Mouse (Mus musculus) gastrocnemius, adult 18-20 months (tissue): ENCODE data around the gene Dlgap3. TPM values are rescaled to one million over a fixed set of nuclear protein-coding genes. Genes with fewer than 3 reads are reported as not detected.

Source experiments
- DNase-seq: peaks from one replicate; pipeline ENCODE4 v3.0.0; 2021; ENCODE audit warnings: low spot score
- long read RNA-seq, 2 experiments: library from polyadenylated mRNA; stranded (forward); transcript quantifications; one replicate each; pipeline ENCODE4 v2.0.0; 2021
- total RNA-seq, 2 experiments: library from RNA; stranded (reverse); gene quantifications; 2 replicates each; pipeline ENCODE4 v1.2.3; 2021

Dlgap3 gene
- total RNA-seq: under 1 TPM in 1 of 2 experiments, not detected in 1; 0.21 TPM
- long read RNA-seq, experiment 1: 0 reads
- long read RNA-seq, experiment 2: 0 reads

DNA sequence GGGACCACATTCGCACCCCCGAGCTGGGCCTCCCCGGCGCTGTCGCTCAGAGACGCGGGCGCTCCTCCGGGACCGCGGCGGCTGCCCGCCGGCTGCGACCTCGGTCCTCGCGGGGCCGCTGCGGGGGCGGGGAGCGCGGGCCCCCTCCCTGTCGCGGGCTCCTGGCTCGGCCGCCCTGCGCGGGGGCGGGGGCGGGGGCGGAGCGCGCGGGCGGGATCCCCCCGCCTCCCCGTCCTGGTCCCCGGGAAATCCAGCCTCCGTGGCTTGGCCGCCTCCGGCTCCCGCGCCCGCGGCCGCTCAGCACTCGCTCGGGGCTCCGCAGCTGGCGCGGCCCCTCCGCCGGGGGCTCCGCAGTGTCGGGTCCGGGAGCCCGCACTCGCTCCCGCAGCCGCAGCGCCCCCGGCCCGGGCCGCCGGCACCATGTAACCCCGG lies at the start of gene Dlgap3:
Dlgap3 (plus strand) TSS at position 291 of the 432 bp plus-strand sequence.
- DNase-seq: no peak

DNA sequence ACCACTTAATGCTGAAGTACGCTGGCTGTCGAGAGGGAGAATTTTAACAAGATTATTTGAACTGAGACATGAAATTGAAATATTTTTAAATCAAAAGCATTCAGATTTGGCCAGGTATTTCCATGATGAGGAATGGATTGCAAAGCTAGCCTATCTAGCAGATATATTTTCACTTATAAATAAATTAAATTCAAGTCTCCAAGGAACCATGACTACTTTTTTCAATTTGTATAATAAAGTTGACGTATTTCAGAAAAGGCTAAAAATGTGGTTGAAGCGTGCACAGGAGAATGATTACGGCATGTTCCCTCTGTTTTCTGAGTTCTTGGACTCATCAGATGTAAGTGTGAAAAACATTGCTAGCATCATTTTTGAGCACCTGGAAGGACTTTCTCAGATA lies 45.6 kb upstream of the Dlgap3 start, which contains the start of gene Tmem35b:
Tmem35b (plus strand) TSS at position 301 of the 400 bp plus-strand sequence.
- no peak for DNase-seq

DNA sequence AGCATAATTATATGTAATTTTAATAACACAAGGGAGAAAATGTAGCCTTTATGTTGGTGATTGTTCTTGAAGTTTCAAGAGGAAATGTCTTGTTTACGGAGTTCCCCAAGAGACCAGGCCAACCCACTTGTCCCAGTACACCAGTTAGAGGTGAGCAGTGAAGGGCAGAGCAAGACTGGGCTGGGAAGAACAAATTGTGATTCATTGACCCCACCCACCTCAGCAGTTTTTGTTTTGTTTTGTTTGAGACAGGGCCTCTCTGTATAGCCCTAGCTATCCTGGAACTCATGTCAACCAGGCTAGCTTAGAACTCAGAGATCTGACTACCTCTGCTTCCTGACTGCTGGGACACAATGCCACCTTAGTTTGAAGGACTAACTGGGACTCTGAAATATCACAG lies 44.7 kb upstream of the Dlgap3 start:
- no peak for DNase-seq

DNA sequence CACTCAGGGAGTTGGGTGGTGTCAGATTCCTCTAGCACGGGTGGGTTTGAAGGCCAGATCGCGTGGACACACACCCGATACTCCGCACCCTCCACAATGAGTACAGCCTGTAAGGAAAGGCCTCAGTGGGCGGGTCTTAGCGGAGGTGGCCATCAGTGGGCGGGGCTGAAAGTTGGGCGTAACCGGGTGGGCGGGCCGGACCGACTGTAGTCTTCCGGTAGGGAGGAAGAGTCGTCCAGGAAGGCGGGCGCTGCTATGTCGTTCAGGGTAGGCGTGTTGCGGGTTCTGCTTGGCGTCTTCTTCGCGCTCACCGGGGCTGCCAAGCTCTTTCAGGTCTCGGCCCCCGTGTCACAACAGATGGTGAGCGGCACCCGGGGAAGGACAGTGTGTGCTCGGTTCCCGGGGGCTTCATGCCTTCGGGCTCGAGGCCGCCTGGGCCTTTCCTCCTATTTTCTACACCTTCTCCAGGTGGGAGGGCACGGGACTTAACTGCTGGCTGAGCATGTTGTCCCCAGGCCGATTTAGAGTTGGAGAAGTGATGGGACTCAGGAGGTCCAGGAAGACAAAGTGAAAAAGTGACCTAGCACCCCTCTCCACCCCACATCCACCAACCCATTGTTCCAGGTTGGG lies 43.1 kb upstream of the Dlgap3 start:
- peak; percentile 80 for DNase-seq

DNA sequence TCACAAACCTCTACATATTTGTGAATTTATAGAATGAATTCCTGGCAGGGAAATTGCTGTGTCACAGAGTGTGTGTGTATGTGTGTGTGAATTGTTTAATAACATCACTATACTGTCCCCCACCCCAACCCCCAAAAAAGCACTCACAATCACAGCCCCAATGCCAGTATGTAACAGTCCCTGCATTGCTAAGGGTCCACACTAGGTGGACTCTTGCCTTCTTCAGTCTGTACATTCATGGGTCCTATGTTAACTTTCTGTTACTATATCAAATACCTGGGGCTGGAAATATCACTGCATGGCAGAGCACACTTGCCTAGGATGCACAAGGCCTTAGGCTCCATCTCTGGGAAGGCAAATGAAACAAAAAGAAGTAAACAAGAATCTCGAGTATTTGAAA lies 34.3 kb upstream of the Dlgap3 start:
- no peak for DNase-seq

DNA sequence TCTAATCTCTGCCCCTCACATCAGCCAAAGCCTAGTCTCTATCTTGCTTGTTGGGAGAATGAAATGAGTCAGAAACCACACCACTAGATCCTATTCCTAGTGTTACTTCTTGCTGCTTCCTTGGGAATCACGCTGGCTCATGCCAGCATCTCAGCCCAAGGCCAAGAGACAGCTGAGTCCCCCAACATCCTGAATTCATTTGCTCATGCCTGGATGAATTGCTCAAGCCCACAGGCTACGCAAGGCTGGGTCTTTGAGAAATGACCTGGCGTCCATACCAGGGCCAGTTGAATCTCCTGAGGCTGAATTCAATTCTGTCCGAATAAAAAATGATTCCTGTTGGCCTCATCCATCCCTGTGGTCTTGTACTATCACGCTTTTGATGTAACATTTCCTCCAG lies 31.4 kb upstream of the Dlgap3 start:
- no peak for DNase-seq

DNA sequence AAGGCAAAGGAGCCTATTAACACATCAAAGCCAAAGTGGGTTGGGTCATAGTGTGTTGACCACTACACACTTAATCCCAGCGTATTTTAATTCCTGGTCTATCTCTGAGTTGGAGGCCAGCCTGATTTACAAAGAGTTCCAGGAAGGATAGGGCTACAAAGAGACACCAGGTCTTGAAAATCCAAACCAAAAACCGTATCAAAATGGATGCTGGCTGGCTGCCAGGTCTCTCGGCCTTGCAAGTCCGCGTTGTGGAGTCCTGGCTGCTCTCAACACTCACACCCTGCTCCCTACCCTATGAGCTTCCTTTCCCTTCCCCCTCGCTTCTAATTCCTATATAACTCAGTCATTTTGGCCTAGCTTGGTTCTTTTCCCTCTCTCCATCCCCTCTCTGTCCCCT lies 30.5 kb upstream of the Dlgap3 start:
- DNase-seq: no peak

DNA sequence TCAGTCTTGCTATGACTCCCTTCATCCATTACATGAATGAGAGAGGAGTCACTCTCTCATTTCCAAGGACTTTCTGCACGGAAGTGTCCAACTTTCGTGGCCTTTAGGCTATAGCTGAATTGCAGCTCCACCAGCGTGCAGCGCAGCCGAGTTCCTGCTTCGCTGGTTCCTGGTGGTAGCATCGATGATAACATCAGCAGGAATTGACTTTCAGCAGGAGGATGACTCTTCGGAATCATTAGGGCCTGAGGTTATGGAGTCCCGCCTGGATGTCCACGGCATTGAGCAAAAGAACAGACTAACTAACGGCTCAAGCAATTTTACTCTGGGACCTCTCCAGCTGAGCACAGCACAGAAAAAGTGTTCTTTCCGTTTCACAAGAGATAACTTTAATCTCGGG lies 19.0 kb upstream of the Dlgap3 start:
- DNase-seq: no peak

DNA sequence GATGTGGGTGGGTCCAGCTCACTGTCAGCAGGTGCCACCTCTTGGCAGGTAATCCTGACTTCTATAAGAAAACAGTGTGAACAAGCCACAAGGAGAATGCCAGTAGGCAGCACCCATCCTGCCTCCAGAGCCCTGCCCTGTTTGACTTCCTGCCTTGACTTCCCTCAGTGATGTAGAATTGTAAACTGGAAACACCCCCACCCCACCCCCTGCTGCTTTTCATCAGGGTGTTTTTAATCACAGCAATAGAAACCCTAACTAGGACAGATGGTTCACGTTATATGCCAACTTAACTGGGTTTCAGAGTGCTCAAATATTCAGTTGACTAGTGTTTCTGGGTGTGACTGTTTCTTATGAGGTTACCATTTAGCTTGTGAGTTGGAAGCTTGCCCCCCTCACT lies 15.7 kb upstream of the Dlgap3 start:
- DNase-seq: no peak

DNA sequence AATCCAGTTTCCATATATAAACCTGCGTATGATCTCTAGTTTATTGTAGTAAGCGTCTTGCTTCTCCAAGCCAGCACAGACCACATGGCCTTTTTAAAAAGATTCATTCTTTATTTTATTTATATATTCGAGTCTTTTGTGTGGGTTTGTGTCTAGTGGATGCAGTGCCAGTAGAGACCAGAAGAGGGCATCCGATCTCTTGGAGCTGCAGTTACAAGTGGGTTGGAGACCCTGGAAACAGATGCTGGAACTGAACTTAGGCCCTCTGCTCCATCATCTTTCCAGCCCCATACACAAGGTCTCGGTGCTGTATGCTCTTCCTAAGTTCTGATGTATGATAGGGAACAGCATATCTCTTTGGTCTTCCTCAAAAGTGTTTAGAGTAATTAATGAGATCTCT lies 13.2 kb upstream of the Dlgap3 start:
- DNase-seq: no peak

DNA sequence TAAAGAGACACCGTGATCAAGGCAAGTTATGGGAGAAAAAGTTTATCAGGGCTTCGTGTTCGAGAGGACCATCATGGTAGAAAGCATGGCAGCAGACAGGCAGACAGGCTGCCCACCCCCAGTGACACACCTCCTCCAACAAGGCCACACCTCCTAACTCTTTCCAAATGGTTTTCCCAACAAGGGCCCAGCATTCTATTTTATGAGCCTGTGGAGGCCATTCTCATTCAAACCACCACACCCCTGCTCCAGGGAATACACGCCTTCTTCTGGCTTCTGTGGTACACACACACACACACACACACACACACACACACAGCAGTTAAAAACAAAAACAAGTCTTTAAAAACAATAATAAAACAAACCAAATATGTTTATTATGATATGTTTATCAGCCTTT lies 11.3 kb upstream of the Dlgap3 start:
- no peak for DNase-seq

DNA sequence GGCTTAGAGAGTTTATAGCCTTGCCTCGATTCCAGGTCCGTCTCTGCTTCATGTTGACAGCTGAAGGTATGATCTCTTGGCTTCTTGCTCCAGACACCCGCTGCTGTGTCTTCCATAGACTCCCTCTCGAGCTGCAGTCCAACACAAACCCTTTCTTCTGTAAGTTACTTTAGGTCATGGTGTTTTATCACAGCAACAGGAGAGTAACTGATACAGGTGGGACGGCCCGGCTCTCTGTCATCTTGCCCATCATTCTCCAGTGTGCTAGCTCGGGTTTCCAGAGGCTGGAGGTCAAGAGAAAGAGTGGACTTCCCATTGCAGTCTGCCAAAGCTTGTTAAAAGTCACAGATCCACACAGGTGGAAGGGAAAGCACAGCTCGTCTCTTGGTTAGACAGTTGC lies 5.1 kb upstream of the Dlgap3 start:
- DNase-seq: no peak

DNA sequence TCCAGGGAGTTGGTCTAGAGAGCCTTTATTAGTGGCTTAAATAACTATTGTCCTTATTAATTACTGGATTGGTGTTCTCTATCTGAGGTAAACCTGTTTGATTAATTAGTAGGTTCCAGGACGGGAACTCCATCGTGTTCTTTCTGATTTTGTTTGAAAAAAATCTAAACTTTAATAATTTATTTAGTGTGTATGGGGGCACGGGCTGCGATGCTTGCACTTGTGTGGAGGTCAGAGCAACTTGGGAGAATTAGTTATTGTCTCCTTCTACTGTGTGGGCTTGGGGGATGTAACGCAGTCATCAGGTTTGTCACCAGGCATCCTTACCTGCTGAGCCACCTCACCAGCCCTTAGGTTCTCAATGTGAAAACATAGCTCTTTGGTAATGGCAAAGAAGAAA lies 1.9 kb upstream of the Dlgap3 start:
- DNase-seq: no peak

DNA sequence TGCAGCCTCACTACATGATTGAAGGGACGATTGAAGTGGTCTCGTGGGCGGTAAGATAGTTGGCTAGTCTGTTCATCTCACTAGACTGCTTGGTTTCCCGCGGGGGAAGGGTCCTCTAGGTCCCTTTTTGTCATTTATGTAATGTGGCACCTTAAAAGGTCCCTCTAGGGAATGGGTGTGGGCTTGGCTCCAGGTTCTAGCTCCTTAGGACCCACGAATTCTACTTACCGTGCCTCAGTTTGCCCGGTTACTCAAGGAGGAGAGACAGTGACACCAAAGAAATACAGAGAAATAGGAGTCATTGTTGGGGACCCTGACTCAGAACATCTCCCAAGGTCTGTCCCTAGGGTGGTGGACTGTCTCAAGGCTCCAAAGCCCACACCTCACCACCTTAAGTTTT lies 1.3 kb upstream of the Dlgap3 start:
- DNase-seq: no peak

DNA sequence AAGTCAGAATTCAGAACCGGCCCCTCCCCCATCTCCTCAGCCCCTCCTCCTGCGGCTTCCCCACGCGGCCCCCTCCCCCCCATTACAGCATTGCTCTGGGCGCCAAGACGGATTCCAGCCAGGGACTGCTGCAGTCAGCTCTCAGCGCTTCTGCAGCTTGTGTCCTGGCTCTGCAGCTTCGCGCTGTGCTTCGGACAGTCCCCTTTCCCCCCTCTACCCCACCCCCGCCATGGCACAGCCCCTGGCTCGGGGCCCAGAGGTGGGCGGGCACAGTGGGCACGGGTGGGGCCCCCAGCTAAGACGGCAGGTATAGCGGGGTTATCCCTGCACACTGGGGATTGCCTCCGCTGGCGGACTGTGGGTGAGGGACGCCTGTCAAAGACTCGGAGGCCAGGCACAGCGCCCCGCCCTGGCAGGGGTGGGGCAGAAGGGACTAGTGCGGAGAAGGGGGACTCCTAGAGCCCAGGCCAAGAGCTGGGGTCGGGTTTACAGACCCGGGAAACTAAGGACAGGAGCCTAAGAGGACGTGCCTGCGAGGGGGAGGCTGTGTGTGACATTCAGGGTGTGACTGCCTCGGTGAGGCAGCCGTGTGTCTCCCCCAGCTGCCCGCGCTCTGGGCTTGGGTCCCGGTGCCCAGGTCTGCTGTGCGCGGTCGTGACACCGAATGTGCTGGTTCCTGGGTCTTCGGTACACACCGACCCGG lies 642 bp upstream of the Dlgap3 start:
- DNase-seq: peak; percentile 1

DNA sequence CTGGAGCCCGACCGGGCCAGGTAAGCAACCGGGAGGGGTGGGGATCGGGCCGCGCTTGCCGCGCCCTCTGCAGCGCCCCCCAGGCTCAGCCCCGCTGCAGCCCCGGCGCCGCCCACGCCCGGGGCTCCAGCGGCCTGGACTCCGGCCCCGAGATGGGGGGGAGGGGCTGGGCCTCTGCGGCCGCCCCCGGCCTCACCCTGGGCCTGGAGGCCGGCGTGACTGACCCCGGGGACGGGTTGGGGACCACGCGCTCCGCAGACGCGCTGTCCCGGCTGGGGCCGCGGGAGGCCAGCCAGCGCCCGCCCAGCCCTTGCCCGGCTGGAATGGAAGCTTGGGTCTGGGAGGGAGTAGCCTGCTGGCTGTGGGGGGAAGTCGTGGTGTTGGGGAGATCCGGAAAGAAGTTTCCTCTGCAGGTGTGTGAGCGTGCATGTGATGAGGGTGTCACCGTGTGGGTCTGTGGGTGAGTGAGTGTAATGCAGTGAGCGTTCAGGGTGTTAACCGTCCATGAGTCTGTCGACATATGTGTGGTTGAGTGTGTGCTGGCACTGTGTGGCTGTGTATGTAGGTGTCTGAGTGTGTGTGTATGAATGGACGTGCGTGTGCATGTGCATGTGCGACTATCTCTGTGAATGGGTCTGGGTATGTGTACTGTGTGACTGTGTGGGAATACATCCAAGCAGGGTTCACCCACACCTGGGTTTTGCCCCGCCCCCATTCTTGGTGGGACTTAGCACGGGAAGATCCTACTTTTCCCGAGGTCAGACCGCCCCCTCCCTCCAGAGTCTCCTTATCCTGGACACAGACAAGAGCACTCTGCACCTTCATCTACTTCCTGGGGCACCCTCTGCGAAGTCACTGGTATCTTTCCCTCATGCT lies 580 bp downstream of the Dlgap3 start:
- no peak for DNase-seq

DNA sequence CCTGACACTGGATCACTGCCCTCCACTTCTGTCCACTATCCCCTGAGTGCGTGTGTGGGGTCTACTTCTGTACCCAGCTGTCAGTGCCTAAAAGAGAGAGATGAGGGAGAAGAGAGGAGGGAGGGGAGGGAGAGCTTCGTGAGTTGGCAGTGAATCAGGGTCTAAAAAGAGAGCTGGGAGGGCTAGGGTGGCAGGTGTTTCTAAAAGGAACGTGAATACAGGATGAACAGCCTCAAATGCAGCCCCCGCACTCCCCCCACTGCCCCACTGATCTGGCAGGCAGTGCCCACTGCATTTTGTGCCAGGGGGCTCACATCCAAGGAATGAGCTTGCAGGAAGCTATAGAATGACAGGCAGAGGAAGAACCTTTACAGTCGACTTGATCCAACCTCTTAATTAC lies 1.9 kb downstream of the Dlgap3 start:
- no peak for DNase-seq

DNA sequence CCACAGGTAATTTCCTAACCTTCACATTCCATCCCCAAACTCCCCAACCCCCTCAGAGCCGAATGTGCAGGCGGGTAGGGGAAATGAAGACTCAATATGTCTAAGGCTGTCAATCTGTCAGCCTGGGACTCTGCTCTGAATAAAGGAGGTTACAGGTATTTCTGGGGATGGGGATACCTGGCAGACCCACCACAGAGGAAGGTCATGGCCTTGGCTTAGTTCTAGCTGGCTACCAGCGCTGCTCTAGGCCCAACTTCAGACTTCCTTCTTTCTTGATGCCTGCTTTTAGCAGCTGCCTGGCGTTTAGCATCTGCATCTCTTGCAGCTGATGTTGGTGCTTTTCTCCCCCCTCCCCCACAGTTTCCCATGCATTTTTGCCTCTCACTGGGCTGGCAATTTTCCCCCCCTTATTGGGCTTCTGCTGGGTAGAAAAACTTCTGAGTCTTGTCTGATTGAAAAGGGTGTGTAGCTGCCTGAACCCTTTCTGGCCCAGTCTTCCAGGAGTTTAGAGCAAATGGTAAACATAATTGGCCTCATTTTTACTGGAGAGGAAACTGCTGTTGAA lies 2.4 kb downstream of the Dlgap3 start:
- DNase-seq: no peak

DNA sequence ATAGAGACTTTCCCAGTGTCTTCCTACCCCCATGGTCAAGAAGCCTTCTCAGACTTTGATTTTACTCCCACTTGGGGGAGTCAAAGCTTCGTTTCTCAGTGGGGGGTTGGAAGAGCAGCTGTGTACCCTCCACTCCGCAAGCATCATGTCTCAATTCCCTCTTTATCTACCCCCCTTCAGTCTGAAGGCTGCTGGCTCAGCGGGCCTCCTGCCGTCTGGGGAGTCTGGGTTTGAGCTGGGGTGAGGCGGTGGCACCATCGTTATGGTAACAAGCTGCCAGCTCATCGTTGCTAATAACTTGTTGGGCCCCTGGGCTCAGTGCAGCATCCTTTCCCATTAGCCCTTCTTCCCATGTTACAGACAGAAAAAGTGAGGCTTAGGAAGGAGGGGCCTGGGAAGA lies 3.1 kb downstream of the Dlgap3 start:
- DNase-seq: no peak

DNA sequence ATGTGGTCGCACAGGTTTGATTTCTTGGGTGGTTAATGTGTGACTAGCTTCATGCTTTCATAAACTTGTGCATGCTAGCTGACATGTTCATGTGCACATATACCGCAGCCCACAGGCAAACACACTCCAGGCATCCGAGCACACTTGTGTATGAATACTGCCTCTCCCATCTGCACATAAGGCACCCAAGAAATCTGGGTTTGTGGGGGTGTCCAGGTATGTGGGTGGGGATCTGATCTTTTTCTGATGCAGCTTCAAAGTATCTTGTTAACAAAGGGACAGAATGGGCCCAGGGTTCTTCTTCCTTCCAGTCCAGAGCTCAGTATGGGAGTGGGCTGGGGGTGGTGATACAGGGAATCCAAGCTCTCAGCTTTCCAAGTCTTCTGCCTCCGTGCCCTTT lies 3.6 kb downstream of the Dlgap3 start:
- DNase-seq: no peak

DNA sequence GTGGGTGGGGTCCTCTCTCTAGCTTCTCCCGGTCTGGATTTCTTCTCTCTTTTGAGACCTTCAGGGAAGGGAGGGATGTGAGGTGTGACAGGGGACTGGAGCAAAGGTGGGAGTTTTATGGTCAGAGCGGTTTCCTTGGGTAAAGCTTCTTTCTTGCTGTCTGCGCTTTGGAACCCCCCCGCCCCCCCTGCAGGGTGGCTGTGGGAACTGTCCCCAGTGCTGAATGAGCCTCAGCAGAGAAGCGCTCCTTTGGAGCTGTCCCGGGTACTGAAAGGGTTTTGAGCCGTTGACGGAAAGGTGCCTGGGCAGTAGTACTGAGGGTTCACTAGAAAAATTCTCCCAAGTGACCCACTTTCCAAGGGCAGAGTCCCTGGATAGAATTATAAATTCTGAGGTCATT lies 4.5 kb downstream of the Dlgap3 start:
- DNase-seq: peak; percentile 15
